Comparison of ENCODE assay signal across 41 mouse cellular contexts in the genomic region with DNA sequence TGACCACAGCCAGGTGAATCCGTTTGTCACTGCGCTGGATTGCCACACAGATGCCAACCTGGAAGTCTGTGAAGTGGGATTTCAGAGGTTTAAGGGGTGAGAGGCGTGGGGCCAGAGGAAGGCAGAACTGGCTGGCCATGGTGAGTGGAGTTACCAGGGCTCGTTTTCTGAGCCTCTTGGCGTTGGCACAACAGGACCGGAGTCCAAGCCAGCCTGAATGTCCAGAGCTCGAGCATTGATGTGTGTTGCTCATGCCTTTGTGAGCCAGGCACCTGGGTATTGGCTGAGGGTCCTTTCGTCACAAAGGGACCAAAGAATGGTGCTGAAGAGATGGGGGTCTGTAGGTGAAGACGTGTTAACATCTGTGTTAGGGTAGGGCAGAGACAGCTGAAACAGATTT. TPM values are rescaled to one million over a fixed set of nuclear protein-coding genes. Genes with fewer than 3 reads are reported as not detected.
DNase-seq lines count a peak whose midpoint lies in the region; ATAC-seq and TF ChIP-seq lines count a peak whose summit lies in the region.
"Had no signal": no experiment of that assay in that cellular context is flagged by ENCODE, and none has a peak within 500 bp of the region (broad histone marks: within the 10 kb centered on the region; RNA-seq: fewer than 3 reads in every experiment).

A gene (minus strand): TSS at position 242 of the 400 bp plus-strand sequence.

- H3K9ac ChIP-seq in neural tube, embryonic 11.5 days (ENCODE audit: low read length), result no peak within 1 kb of the TSS
- no peak within 1 kb of the TSS for H3K9ac ChIP-seq in neural tube, embryonic 15.5 days (replicated peaks)
- no peak within 1 kb of the TSS for H3K9ac ChIP-seq in heart, adult 2 months (ENCODE audit: low read depth, low read length)
- H3K9ac ChIP-seq: embryonic facial prominence, embryonic 12.5 days; liver, embryonic 14.5 days; neural tube, embryonic 13.5 days; stomach, embryonic 15.5 days had no signal

- no peaks in the 10 kb centered on the region for H3K9me3 ChIP-seq in neural tube, embryonic 11.5 days (ENCODE audit: control insufficient read depth, low read length)
- H3K9me3 ChIP-seq in neural tube, embryonic 15.5 days (replicated peaks), result no peaks in the 10 kb centered on the region; the same call in 1 of the 2 replicates
- H3K9me3 ChIP-seq: embryonic facial prominence, embryonic 12.5 days; neural tube, embryonic 13.5 days; stomach, embryonic 15.5 days had no signal

- no peak for TF ChIP-seq EP300 in heart, adult 2 months (IDR thresholded peaks at IDR 0.05; ENCODE audit: insufficient read depth, low read depth, low read length)

- no peak for ATAC-seq in neural tube, embryonic 11.5 days (ENCODE audit: insufficient read depth, low FRiP score, low TSS enrichment)
- no peak for ATAC-seq in neural tube, embryonic 15.5 days (ENCODE audit: low FRiP score)
- ATAC-seq: CD4-positive, CD25-positive, alpha-beta regulatory T cell, adult 4 months; forebrain, embryonic 14.5 days; hindbrain, embryonic 16.5 days had no signal

- H3K79me2 ChIP-seq in heart, adult 2 months (replicated peaks; ENCODE audit: control insufficient read depth, insufficient read depth, low read length), result no peaks in the 10 kb centered on the region

- WGBS in neural tube, embryonic 11.5 days, result 92% methylated on average over 9 of the region's 9 CpGs
- 90% methylated on average over 9 of the region's 9 CpGs for WGBS in neural tube, embryonic 15.5 days
- 80% methylated on average over 9 of the region's 9 CpGs for WGBS in heart, adult 2 months

- no peaks in the 10 kb centered on the region for H3K36me3 ChIP-seq in neural tube, embryonic 11.5 days (ENCODE audit: control insufficient read depth, insufficient read depth, low read length)
- no peaks in the 10 kb centered on the region for H3K36me3 ChIP-seq in neural tube, embryonic 15.5 days
- no peaks in the 10 kb centered on the region for H3K36me3 ChIP-seq in heart, adult 2 months (ENCODE audit: control insufficient read depth, insufficient read depth, low read length)
- H3K36me3 ChIP-seq: embryonic facial prominence, embryonic 12.5 days; neural tube, embryonic 13.5 days; stomach, embryonic 15.5 days had no signal

- intact Hi-C loops in heart, adult 2 months (cut with DNase I), result no loop called here

- no peaks in the 10 kb centered on the region for H3K4me1 ChIP-seq in neural tube, embryonic 11.5 days (ENCODE audit: control insufficient read depth, insufficient read depth, low read length)
- H3K4me1 ChIP-seq in neural tube, embryonic 15.5 days, result no peaks in the 10 kb centered on the region
- no peaks in the 10 kb centered on the region for H3K4me1 ChIP-seq in heart, adult 2 months (ENCODE audit: control insufficient read depth, insufficient read depth, low read length)
- H3K4me1 ChIP-seq: embryonic facial prominence, embryonic 12.5 days; neural tube, embryonic 13.5 days; stomach, embryonic 15.5 days had no signal

- H3K4me3 ChIP-seq in neural tube, embryonic 11.5 days (ENCODE audit: low read depth, low read length), result no peak within 1 kb of the TSS
- no peak within 1 kb of the TSS for H3K4me3 ChIP-seq in neural tube, embryonic 15.5 days (replicated peaks)
- H3K4me3 ChIP-seq in heart, adult 2 months, result no peak within 1 kb of the TSS
- H3K4me3 ChIP-seq: embryonic facial prominence, embryonic 12.5 days; myocyte; neural tube, embryonic 13.5 days; stomach, embryonic 15.5 days had no signal

- no peak within 1 kb of the TSS for H3K4me2 ChIP-seq in neural tube, embryonic 11.5 days (ENCODE audit: low read depth)
- H3K4me2 ChIP-seq in neural tube, embryonic 15.5 days, result no peak within 1 kb of the TSS
- H3K4me2 ChIP-seq: embryonic facial prominence, embryonic 12.5 days; neural tube, embryonic 13.5 days; stomach, embryonic 15.5 days had no signal

- no peak for TF ChIP-seq POLR2A in heart, adult 2 months (IDR thresholded peaks at IDR 0.05; ENCODE audit: insufficient read depth, low read depth, low read length)

- no peak for TF ChIP-seq CTCF in heart, adult 2 months (IDR thresholded peaks at IDR 0.05)

- peak; percentile 81 for DNase-seq in heart, adult 11 months
- DNase-seq in heart, postnatal 4 days, result no peak
- DNase-seq in neural tube, embryonic 11.5 days (ENCODE audit: low spot score), result peak; percentile 15
- peak; percentile 17 for DNase-seq in ZHBTc4 (ENCODE audit: low read depth, low spot score)
- DNase-seq in thymus, adult 18-20 months, result no peak
- DNase-seq in heart, adult 2 months, result no peak
- DNase-seq: adrenal gland, postnatal 14 days; cerebellum, adult 11 months; cerebellum, adult 9-10 months; heart, postnatal 14 days; kidney, adult 2 months; kidney, postnatal 4 days; left cerebral cortex, postnatal 4 days; liver; lung, adult 2 months; lung, postnatal 10 days; right cerebral cortex, postnatal 25 days; thymus, adult 2 months; thymus, postnatal 4 days had no signal

- no peak within 1 kb of the TSS for H3K27ac ChIP-seq in neural tube, embryonic 11.5 days (ENCODE audit: low read depth, low read length)
- H3K27ac ChIP-seq in neural tube, embryonic 15.5 days (replicated peaks), result no peak within 1 kb of the TSS
- H3K27ac ChIP-seq in heart, adult 2 months, result no peak within 1 kb of the TSS
- H3K27ac ChIP-seq: embryonic facial prominence, embryonic 12.5 days; kidney, postnatal 0 days; liver, embryonic 14.5 days; macrophage; neural tube, embryonic 13.5 days; stomach, embryonic 15.5 days had no signal

- no peaks in the 10 kb centered on the region for H3K27me3 ChIP-seq in neural tube, embryonic 11.5 days (ENCODE audit: control insufficient read depth, insufficient read depth, low read length)
- H3K27me3 ChIP-seq in neural tube, embryonic 15.5 days (replicated peaks), result no peaks in the 10 kb centered on the region
- no peaks in the 10 kb centered on the region for H3K27me3 ChIP-seq in heart, adult 2 months (ENCODE audit: control insufficient read depth, insufficient read depth, low read length)
- H3K27me3 ChIP-seq: embryonic facial prominence, embryonic 12.5 days; neural tube, embryonic 13.5 days; stomach, embryonic 15.5 days had no signal

RNA-seq across cellular contexts. Expression of the gene that starts here (rescaled TPM):
- total RNA-seq in heart, postnatal 4 days (2021), result not detected
- not detected in 2 replicates for polyA plus RNA-seq in neural tube, embryonic 11.5 days (2014; fragmentation: Nextera tagmentation; extraction: Ambion mirVana)
- polyA plus RNA-seq in neural tube, embryonic 15.5 days (2015; fragmentation: Nextera tagmentation; extraction: Ambion mirVana), result not detected in 2 replicates
- total RNA-seq in heart, adult 2 months (2021), result not detected
- polyA plus RNA-seq in heart, adult 2 months (2012; rRNA removed), result 0.04 TPM in 1 of 2 replicates, not detected in the other
- total RNA-seq: adrenal gland, postnatal 14 days; common myeloid progenitor, adult 5-6 weeks; gastrocnemius, adult 8-10 months; gastrocnemius, postnatal 4 days; heart, postnatal 14 days; layer of hippocampus, adult 8-10 months; layer of hippocampus, postnatal 25 days; left cerebral cortex, adult 8-10 months; left cerebral cortex, postnatal 4 days; megakaryocyte-erythroid progenitor cell, adult 5-6 weeks; midbrain, postnatal 0 days had no signal
- polyA plus RNA-seq: CD4-positive, CD25-positive, alpha-beta regulatory T cell, adult 4 months; embryonic facial prominence, embryonic 12.5 days; forebrain, embryonic 14.5 days; heart, embryonic 14.5 days; hindbrain, embryonic 11.5 days; hindbrain, embryonic 16.5 days; intestine, embryonic 14.5 days; kidney, postnatal 0 days; liver, embryonic 14.5 days; lung, adult 2 months; macrophage; midbrain, postnatal 0 days; myocyte; neural tube, embryonic 13.5 days; stomach, embryonic 15.5 days; thymus, adult 2 months had no signal

Comparison
In these comparisons a context has a peak if more than half of its experiments do, and no peak if none do; other contexts are left out.
1. DNase-seq: peak in heart, adult 11 months (single experiment) and ZHBTc4 (single experiment); none in heart, postnatal 4 days (single experiment), thymus, adult 18-20 months (0 of 2) and heart, adult 2 months (0 of 2).
2. Peak in DNase-seq in neural tube, embryonic 11.5 days; RNA of the gene not detected or under 1 TPM.